Mouse (Mus musculus) heart, postnatal 0 days (tissue): ENCODE data around the gene Tnr.

Source experiments
- CTCF ChIP-seq: IDR thresholded peaks from 2 replicates; pipeline ENCODE4 v1.5.1; 2016; ENCODE audit warnings: antibody characterized with exemption, control low read depth, low read depth
- EP300 ChIP-seq: IDR thresholded peaks from 2 replicates; pipeline ENCODE4 v1.6.1; 2016; ENCODE audit warnings: antibody characterized with exemption, low read depth

DNA sequence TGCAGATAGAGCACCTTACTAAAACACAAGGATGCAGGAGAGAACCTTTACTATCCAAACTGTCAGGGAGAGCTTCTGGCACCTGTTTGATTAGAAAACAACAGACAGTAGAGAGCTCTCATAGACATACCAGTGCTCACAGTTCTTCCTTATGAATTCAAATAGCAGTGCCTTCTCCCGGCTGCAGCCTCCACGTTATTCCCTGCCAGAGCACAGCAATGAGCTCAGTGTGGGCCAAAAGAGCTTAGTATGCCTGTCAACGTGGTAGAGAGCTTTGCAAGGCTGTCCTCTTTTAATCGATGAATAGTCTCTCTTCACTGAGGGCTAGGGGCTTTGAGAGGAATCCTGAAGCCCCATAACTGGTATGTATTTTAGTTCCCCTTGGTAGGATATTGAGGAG, 173.1 kb downstream of the Tnr start:
- TF ChIP-seq CTCF (no peak), EP300 (no peak)
